Mouse (Mus musculus): ENCODE data around the gene Ank. TPM values are rescaled to one million over a fixed set of nuclear protein-coding genes. Genes with fewer than 3 reads are reported as not detected.

The Ank gene
- polyA plus RNA-seq, 1 experiment: 20.7 TPM

GRCm38 (mm10) chr15:27580771-27581170 lies 114.3 kb downstream of the Ank start:
- Histone ChIP-seq H3K4me1 (ENCODE audit: control insufficient read depth, insufficient read depth, low read length) (no peaks in the 10 kb centered on the region), H3K27ac (ENCODE audit: control insufficient read depth, insufficient read depth, low read depth, low read length, poor library complexity) (no peak overlapping the region), H3K4me3 (replicated peaks; ENCODE audit: control insufficient read depth, low read depth, low read length) (no peak overlapping the region)
- 81% methylated on average over 2 of the region's 2 CpGs for whole genome bisulfite sequencing
- TF ChIP-seq CTCF (IDR thresholded peaks at IDR 0.05; ENCODE audit: control insufficient read depth, insufficient read depth, low read length) (no peak), POLR2A (IDR thresholded peaks at IDR 0.05; ENCODE audit: borderline replicate concordance, control insufficient read depth, low read depth, low read length) (no peak)

- Histone ChIP-seq H3K4me3 (replicated peaks; ENCODE audit: control insufficient read depth, low read depth, low read length) (no peak overlapping the region), H3K4me1 (ENCODE audit: control insufficient read depth, insufficient read depth, low read length) (no peaks in the 10 kb centered on the region), H3K27ac (ENCODE audit: control insufficient read depth, insufficient read depth, low read depth, low read length, poor library complexity) (no peak overlapping the region)
- WGBS: 89% methylated on average over 3 of the region's 3 CpGs
- no peak for TF ChIP-seq CTCF (IDR thresholded peaks at IDR 0.05; ENCODE audit: control insufficient read depth, insufficient read depth, low read length)
- no peak for TF ChIP-seq POLR2A (IDR thresholded peaks at IDR 0.05; ENCODE audit: borderline replicate concordance, control insufficient read depth, low read depth, low read length)
These were observed 115.2 kb downstream of the Ank start for GRCm38 (mm10) chr15:27581640-27582039.

DNA sequence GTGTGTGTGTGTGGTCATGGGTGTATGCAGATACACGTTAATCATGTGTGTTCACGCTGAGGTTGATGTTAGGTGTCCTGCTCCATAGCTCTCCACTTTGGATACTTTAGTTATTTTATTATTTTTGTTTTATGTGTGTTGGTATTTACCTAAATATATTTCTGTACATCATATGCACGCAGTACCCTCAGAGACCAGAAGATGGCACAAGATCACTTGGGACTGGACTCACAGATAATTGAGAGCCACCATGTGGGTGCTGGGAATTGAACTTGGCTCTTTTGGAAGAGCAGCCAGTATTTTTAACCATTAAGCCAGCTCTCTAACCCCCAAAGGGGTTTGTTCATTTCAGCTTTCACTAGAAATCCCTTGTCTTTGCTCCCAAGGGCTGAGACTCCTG lies 116.0 kb downstream of the Ank start:
- TF ChIP-seq CTCF (IDR thresholded peaks at IDR 0.05; ENCODE audit: control insufficient read depth, insufficient read depth, low read length) (no peak), POLR2A (IDR thresholded peaks at IDR 0.05; ENCODE audit: borderline replicate concordance, control insufficient read depth, low read depth, low read length) (no peak)
- no peak overlapping the region for H3K4me3 ChIP-seq (replicated peaks; ENCODE audit: control insufficient read depth, low read depth, low read length)
- H3K27ac ChIP-seq (ENCODE audit: control insufficient read depth, insufficient read depth, low read depth, low read length, poor library complexity): no peak overlapping the region
- 91% methylated on average over 3 of the region's 3 CpGs for WGBS
- H3K4me1 ChIP-seq (ENCODE audit: control insufficient read depth, insufficient read depth, low read length): no peaks in the 10 kb centered on the region

DNA sequence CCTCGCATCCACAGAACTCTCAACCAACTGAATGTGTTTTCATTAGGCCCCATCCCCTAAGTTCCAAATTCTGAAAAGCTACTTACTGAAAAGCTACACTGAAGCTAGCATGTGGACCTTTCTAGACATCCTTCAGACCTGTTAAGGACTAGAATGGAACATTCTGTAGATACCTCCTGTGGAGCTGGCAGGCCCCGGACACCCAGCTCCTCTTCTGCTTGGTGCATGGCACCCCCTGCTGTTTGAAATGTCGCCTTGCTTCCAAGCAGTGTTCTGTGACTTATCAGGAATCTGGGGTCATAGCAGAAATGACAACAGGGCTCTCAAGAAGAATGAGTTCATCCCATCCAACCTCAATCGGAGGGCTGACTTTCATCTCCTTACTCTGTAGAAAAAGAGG lies 116.6 kb downstream of the Ank start:
- Histone ChIP-seq H3K4me1 (ENCODE audit: control insufficient read depth, insufficient read depth, low read length) (no peaks in the 10 kb centered on the region), H3K4me3 (replicated peaks; ENCODE audit: control insufficient read depth, low read depth, low read length) (no peak overlapping the region), H3K27ac (ENCODE audit: control insufficient read depth, insufficient read depth, low read depth, low read length, poor library complexity) (no peak overlapping the region)
- TF ChIP-seq CTCF (IDR thresholded peaks at IDR 0.05; ENCODE audit: control insufficient read depth, insufficient read depth, low read length) (peak; percentile 46), POLR2A (IDR thresholded peaks at IDR 0.05; ENCODE audit: borderline replicate concordance, control insufficient read depth, low read depth, low read length) (no peak)
- 78% methylated on average over 4 of the region's 4 CpGs for WGBS

GRCm38 (mm10) chr15:27583620-27584019 lies 117.1 kb downstream of the Ank start:
- H3K4me3 ChIP-seq (replicated peaks; ENCODE audit: control insufficient read depth, low read depth, low read length): no peak overlapping the region
- WGBS: 94% methylated on average over 6 of the region's 6 CpGs
- TF ChIP-seq CTCF (IDR thresholded peaks at IDR 0.05; ENCODE audit: control insufficient read depth, insufficient read depth, low read length) (no peak), POLR2A (IDR thresholded peaks at IDR 0.05; ENCODE audit: borderline replicate concordance, control insufficient read depth, low read depth, low read length) (no peak)

DNA sequence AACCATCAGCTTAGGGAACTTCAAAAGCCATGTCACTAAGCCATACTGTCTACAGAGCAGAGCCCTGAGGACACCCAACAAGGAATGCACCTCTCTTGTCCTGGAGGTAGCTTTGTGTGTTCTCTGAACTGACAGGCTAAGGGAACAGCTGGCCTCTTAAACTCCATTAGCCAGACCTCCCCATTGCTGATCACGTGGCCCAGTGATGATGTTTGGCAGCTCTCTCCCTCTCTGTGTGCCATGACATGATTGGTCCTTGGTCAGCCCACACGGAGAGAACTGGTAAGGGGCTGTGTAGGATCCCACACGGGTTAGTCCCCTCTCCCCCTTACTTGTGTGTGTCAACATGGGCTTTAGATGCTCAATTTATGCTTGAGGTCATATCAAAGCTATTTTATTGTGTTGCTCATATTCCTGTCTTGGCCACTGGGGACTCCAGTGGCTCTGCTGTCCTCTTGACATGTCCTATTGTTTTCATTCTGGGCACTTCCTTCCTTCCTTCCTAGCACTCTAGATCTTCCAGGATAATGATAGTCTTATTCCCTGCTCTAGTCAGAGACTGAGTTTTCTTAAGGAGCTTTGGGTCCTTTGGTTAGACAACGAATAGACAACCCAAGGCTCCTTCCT lies 119.1 kb downstream of the Ank start:
- H3K27ac ChIP-seq (ENCODE audit: control insufficient read depth, insufficient read depth, low read depth, low read length, poor library complexity): no peak overlapping the region
- WGBS: 81% methylated on average over 4 of the region's 4 CpGs
- TF ChIP-seq CTCF (IDR thresholded peaks at IDR 0.05; ENCODE audit: control insufficient read depth, insufficient read depth, low read length): no peak
- no peak for TF ChIP-seq POLR2A (IDR thresholded peaks at IDR 0.05; ENCODE audit: borderline replicate concordance, control insufficient read depth, low read depth, low read length)
- H3K4me1 ChIP-seq (ENCODE audit: control insufficient read depth, insufficient read depth, low read length): no peaks in the 10 kb centered on the region; the same call in 1 of the 2 replicates
- no peak overlapping the region for H3K4me3 ChIP-seq (replicated peaks; ENCODE audit: control insufficient read depth, low read depth, low read length)

More at GRCm38 (mm10) chr15:27583620-27584019, 117.1 kb downstream of the Ank start:
- no peak overlapping the region for H3K27ac ChIP-seq (ENCODE audit: control insufficient read depth, insufficient read depth, low read depth, low read length, poor library complexity)
- no peaks in the 10 kb centered on the region for H3K4me1 ChIP-seq (ENCODE audit: control insufficient read depth, insufficient read depth, low read length)

- Histone ChIP-seq H3K4me1 (ENCODE audit: control insufficient read depth, insufficient read depth, low read length) (no peaks in the 10 kb centered on the region; the same call in 1 of the 2 replicates), H3K4me3 (replicated peaks; ENCODE audit: control insufficient read depth, low read depth, low read length) (no peak overlapping the region), H3K27ac (ENCODE audit: control insufficient read depth, insufficient read depth, low read depth, low read length, poor library complexity) (no peak overlapping the region)
- 90% methylated on average over 5 of the region's 5 CpGs for WGBS
- TF ChIP-seq POLR2A (IDR thresholded peaks at IDR 0.05; ENCODE audit: borderline replicate concordance, control insufficient read depth, low read depth, low read length) (no peak), CTCF (IDR thresholded peaks at IDR 0.05; ENCODE audit: control insufficient read depth, insufficient read depth, low read length) (no peak)
These were observed 119.6 kb downstream of the Ank start for GRCm38 (mm10) chr15:27586093-27586480.

DNA sequence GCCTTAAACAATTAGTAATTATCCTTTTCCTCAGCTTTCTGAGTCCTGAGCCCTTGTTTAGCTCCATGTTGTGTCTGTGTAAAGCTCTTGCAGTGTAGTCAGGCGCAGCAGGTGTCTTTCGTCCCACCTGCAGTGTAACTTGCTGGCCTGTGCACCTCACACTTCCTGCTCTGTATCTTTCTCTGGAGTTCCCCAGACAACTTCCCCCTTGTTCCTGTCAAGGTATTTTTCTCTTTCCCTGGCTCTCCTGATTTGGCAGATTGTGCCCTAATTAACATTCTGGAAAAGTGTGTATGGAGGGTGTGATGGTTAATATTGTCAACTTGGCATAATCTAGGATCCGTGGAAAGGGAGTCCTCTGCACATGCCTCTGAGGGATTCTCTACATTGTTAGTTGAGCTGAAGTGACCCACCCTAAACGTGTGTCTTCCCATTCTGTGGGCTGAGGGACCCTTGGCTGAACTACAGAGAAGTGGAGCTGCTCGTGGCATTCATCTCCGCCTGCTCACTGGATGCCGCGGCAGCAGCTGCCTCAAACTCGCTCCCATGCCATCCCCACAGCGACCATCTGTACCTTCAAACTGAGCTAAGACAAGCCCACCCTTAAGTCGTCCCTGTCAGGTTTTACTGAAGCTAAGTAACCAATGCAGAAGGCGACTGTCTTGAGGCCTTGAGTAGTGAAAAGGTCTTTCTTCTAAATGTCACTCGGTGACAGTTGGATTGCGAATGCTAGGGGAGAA lies 121.8 kb downstream of the Ank start:
- no peak overlapping the region for H3K4me3 ChIP-seq (replicated peaks; ENCODE audit: control insufficient read depth, low read depth, low read length)
- TF ChIP-seq POLR2A (IDR thresholded peaks at IDR 0.05; ENCODE audit: borderline replicate concordance, control insufficient read depth, low read depth, low read length): no peak
- no peak for TF ChIP-seq CTCF (IDR thresholded peaks at IDR 0.05; ENCODE audit: control insufficient read depth, insufficient read depth, low read length)
- WGBS: 81% methylated on average over 14 of the region's 14 CpGs
- H3K4me1 ChIP-seq (ENCODE audit: control insufficient read depth, insufficient read depth, low read length): no peaks in the 10 kb centered on the region; the same call in 1 of the 2 replicates
- H3K27ac ChIP-seq (ENCODE audit: control insufficient read depth, insufficient read depth, low read depth, low read length, poor library complexity): no peak overlapping the region
